Mouse (Mus musculus) heart, postnatal 0 days (tissue): ENCODE results near the gene Cisd2. TPM values are rescaled to one million over a fixed set of nuclear protein-coding genes. Genes with fewer than 3 reads are reported as not detected.

Experiments
- ATAC-seq: fragments of 200-750 bp; cut with Nextera tagmentation; 2 replicates; pipeline ENCODE4 v1.8.0; 2017; ENCODE audit warnings: low read depth, moderate number of reproducible peaks, moderate library complexity; ENCODE audit not compliant: insufficient read depth
- DNase-seq: peaks from one replicate; pipeline ENCODE4 v3.0.0-alpha.2; 2016; ENCODE audit warnings: low spot score
- H3K27ac ChIP-seq: fragments of 300-500 bp; sonication (generic); 2 replicates; pipeline ENCODE4 v1.5.1; 2014; ENCODE audit warnings: low read depth, mild to moderate bottlenecking
- H3K27me3 ChIP-seq: fragments of 300-500 bp; sonication (generic); 2 replicates; pipeline ENCODE4 v1.6.1; 2014; ENCODE audit warnings: low read length, mixed read lengths; ENCODE audit not compliant: control insufficient read depth, insufficient read depth
- H3K36me3 ChIP-seq: fragments of 300-500 bp; sonication (generic); replicated peaks from 2 replicates; pipeline ENCODE4 v1.6.1; 2014; ENCODE audit warnings: low read length, mixed read lengths; ENCODE audit not compliant: control insufficient read depth, insufficient read depth
- H3K4me1 ChIP-seq: fragments of 300-500 bp; sonication (generic); 2 replicates; pipeline ENCODE4 v1.6.1; 2014; ENCODE audit warnings: antibody characterized with exemption; ENCODE audit not compliant: control insufficient read depth, insufficient read depth
- H3K4me2 ChIP-seq: fragments of 300-500 bp; sonication (generic); 2 replicates; pipeline ENCODE4 v1.6.1; 2014; ENCODE audit warnings: low read depth, mild to moderate bottlenecking, low read length, moderate library complexity
- H3K4me3 ChIP-seq: fragments of 300-500 bp; sonication (generic); 2 replicates; pipeline ENCODE4 v1.5.1; 2014; ENCODE audit warnings: low read depth, low read length
- H3K9ac ChIP-seq: fragments of 300-500 bp; sonication (generic); replicated peaks from 2 replicates; pipeline ENCODE4 v1.6.1; 2014; ENCODE audit warnings: low read depth, low read length, mixed read lengths
- H3K9me3 ChIP-seq: fragments of 300-500 bp; sonication (generic); replicated peaks from 2 replicates; pipeline ENCODE4 v1.6.1; 2016; ENCODE audit warnings: low read length; ENCODE audit not compliant: control insufficient read depth
- CTCF ChIP-seq: IDR thresholded peaks from 2 replicates; pipeline ENCODE4 v1.5.1; 2016; ENCODE audit warnings: antibody characterized with exemption, control low read depth, low read depth
- EP300 ChIP-seq: IDR thresholded peaks from 2 replicates; pipeline ENCODE4 v1.6.1; 2016; ENCODE audit warnings: antibody characterized with exemption, low read depth
- WGBS: fragments of 180-500 bp; shearing (Covaris S2); extraction: QIAGEN DNeasy Blood & Tissue Kit; methylation state at CpG from one replicate; pipeline ENCODE4 v1.1.7; 2014; 5-methylcytosine and 5-hydroxymethylcytosine counted together
- polyA plus RNA-seq: library from polyadenylated mRNA; unstranded; fragments of >200 nt; fragmentation: Nextera tagmentation; extraction: Ambion mirVana; gene quantifications from 2 replicates; pipeline ENCODE4 v1.2.1, GENCODE M21; 2015
- total RNA-seq: library from RNA; depleted of rRNA; stranded (reverse); fragments of >200 nt; gene quantifications from 2 replicates; pipeline ENCODE4 v1.2.3, GENCODE M21; 2014; ENCODE audit warnings: low replicate concordance

Gene Cisd2
- total and polyA plus RNA-seq, 2 experiments from 2014 or later: 20.8 to 48.2 TPM

DNA sequence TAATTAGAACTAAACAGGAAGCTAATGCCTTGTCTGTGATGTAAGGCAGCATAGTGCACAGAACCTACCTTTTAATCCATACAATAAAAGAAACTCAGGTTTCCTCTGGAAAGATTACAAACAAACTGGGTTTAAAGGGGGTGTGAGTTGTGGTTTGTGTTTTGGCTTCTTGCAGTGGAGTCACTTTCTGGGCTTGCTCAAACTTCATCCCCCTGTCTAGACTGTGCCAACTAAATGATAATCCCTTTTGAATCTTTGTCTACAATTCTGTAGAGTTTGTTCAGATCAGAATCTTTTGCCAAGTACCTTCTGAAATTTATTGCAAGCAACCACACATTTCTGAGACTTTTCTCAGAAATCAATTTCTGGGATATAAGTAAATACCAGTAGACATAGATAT lies 21.2 kb upstream of the Cisd2 start:
- H3K27me3 ChIP-seq: no peaks in the 10 kb centered on the region
- DNase-seq: no peak
- H3K4me3 ChIP-seq: no peak overlapping the region
- H3K36me3 ChIP-seq: peaks cover 15% of the 10 kb centered on the region; the same call in 1 of the 2 replicates
- peaks cover 31% of the 10 kb centered on the region for H3K4me1 ChIP-seq
- no peak for ATAC-seq
- no peak for TF ChIP-seq CTCF
- TF ChIP-seq EP300: no peak
- peak overlapping the region; percentile 51; the same call in 1 of the 2 replicates for H3K27ac ChIP-seq
- H3K4me2 ChIP-seq: peak overlapping the region; percentile 2
- H3K9me3 ChIP-seq: no peaks in the 10 kb centered on the region
- no peak overlapping the region for H3K9ac ChIP-seq

DNA sequence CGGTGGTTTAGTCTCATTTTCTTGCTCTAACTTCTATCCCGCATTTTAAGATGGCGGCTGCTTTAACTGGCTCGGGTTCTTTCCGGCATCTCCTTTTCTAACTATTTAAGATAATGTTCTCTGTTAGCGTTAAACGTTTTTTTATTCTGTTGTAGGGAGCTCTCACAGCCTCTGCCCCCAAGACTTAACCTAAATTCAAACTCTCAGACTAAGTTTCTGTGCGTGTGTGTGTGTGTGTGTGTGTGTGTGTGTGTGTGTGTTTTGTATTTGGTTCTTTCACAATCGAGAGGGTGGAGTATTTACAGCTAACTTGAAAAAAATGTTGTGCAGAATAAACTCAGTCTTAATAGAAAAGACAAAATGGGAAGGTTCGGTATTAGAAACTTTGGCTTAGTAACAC lies 16.9 kb upstream of the Cisd2 start:
- Histone ChIP-seq H3K4me1 (peaks cover 31% of the 10 kb centered on the region), H3K27ac (peak overlapping the region; percentile 100), H3K9me3 (no peaks in the 10 kb centered on the region), H3K27me3 (no peaks in the 10 kb centered on the region), H3K4me2 (peak overlapping the region; percentile 95), H3K9ac (peak overlapping the region; percentile 96), H3K36me3 (peaks cover 9% of the 10 kb centered on the region; the same call in 1 of the 2 replicates), H3K4me3 (peak overlapping the region; percentile 68)
- WGBS: 7% methylated on average over 10 of the region's 10 CpGs
- TF ChIP-seq CTCF: no peak
- no peak for TF ChIP-seq EP300
- no peak for DNase-seq
- ATAC-seq: no peak

DNA sequence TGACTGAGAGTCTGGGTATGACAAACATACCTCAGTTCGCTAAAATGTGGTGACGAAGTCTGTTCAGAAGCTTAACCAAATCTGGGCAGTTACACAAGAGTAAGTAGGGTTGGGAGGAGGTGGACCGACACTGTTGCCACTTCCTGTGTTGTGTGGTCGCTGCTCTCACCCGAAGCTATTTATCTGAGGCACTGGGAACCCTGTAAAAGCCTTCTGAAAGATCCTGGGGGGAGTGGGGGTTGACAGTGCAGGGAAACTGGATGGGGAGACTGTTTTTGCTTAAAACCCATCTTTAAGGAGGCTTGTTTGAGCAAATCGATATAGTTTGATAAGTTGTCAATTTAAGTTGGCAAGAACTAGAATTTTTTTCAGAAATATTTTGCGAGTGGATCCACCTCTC lies 16.5 kb upstream of the Cisd2 start:
- peak overlapping the region; percentile 100 for H3K27ac ChIP-seq
- no peaks in the 10 kb centered on the region for H3K9me3 ChIP-seq
- peak overlapping the region; percentile 68 for H3K4me3 ChIP-seq
- peak overlapping the region; percentile 96 for H3K9ac ChIP-seq
- TF ChIP-seq EP300: no peak
- no peak for TF ChIP-seq CTCF
- no peaks in the 10 kb centered on the region for H3K27me3 ChIP-seq
- peak; percentile 63 for DNase-seq
- H3K4me1 ChIP-seq: peaks cover 28% of the 10 kb centered on the region
- peak overlapping the region; percentile 95 for H3K4me2 ChIP-seq
- H3K36me3 ChIP-seq: peaks cover 9% of the 10 kb centered on the region; the same call in 1 of the 2 replicates
- WGBS: 4% methylated on average over 7 of the region's 7 CpGs
- ATAC-seq: no peak

DNA sequence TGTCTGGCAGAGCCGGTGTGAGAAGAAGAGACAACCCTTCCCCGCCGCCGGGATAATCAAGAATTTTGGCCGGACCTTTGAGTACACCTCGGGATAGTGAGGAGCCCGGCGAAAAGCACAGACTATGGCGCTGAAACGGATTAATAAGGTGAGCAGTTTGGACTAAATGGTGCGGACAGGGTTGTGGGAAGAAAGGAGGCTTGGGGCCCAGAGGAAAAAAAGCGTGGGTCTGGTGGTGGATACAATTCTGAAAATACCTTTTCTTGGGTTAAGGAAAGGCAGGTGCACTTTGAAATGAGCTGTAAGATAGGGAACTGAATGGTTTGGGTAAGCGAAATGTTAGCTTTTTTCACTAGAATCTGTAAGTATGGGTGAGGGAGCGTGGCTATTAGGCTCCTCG lies 15.9 kb upstream of the Cisd2 start:
- Histone ChIP-seq H3K9ac (peak overlapping the region; percentile 96), H3K27me3 (no peaks in the 10 kb centered on the region), H3K4me3 (peak overlapping the region; percentile 68), H3K27ac (peak overlapping the region; percentile 100), H3K9me3 (no peaks in the 10 kb centered on the region), H3K36me3 (peaks cover 9% of the 10 kb centered on the region; the same call in 1 of the 2 replicates), H3K4me2 (peak overlapping the region; percentile 95), H3K4me1 (peaks cover 23% of the 10 kb centered on the region)
- DNase-seq: no peak
- under 1% methylated on average over 15 of the region's 15 CpGs for WGBS
- ATAC-seq: no peak
- TF ChIP-seq EP300 (no peak), CTCF (no peak)

DNA sequence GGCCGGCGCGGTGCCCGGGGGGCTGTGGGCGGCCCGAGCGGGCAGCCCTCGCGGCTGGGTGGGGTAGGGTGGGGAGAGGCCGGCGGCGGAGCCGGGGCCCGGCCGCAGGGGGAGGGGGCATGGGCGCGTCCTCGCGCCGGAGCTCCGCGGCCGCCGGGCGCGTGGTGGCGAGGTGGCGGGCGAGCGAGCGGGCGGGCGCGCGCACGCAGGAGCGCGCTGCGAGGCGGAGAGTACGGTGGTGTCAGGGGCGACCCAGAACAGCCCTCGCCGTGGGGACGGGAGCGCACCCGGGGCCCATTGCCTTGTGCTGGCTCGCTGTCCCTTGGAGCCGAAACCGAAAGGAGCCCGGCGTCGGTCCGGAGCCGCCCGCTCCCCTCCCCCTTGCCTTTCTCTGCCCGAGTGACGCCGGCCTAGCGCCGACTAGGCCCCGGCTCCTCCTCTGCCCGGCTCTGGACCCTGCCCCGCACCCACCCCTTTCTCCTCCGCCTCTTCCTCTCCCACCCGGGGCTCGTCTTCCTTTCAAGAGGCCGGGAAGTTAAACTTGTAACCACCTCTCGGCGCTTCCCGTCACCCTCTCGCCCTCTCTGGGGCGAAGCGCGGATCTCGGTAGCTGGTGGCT lies 15.3 kb upstream of the Cisd2 start:
- WGBS: under 1% methylated on average over 47 of the region's 76 CpGs
- Histone ChIP-seq H3K27ac (peak overlapping the region; percentile 100), H3K9ac (peak overlapping the region; percentile 96), H3K4me2 (peak overlapping the region; percentile 95), H3K4me1 (peaks cover 18% of the 10 kb centered on the region), H3K36me3 (peaks cover 9% of the 10 kb centered on the region; the same call in 1 of the 2 replicates), H3K4me3 (peak overlapping the region; percentile 68), H3K9me3 (no peaks in the 10 kb centered on the region), H3K27me3 (no peaks in the 10 kb centered on the region)
- ATAC-seq: peak; percentile 61
- peak; percentile 90 for DNase-seq
- TF ChIP-seq EP300 (peak; percentile 53; the same call in 1 of the 2 replicates), CTCF (no peak)

DNA sequence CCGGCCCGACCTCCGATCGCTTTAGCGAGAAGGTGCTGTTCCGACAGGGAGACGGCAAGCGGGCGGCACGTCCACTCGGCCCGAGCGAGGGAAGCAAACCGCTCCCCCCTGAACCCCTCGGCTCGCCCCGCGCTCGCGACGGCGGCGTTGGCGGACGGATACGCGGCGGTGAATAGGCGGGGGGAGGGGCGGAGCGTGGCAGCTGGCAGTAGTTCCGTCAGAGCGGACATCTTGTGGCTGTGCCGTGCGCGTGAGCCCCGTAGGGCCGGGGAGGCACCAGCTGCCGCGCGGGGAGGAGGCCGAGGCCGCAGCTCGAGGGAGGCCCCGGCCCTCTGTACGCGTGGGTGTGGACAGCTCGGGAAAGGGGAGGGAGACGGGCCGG lies 14.8 kb upstream of the Cisd2 start:
- DNase-seq (no peak), ATAC-seq (peak; percentile 66)
- Histone ChIP-seq H3K9ac (peak overlapping the region; percentile 96), H3K36me3 (0 out of 2 replicates have a peak, but pooled peaks cover 5% of the 10 kb centered on the region), H3K4me1 (peaks cover 13% of the 10 kb centered on the region), H3K27ac (peak overlapping the region; percentile 100), H3K4me3 (peak overlapping the region; percentile 68), H3K4me2 (peak overlapping the region; percentile 95), H3K27me3 (no peaks in the 10 kb centered on the region), H3K9me3 (no peaks in the 10 kb centered on the region)
- under 1% methylated on average over 32 of the region's 50 CpGs for WGBS
- TF ChIP-seq EP300 (no peak), CTCF (no peak)
